Mouse (Mus musculus) MEL (cell line): ENCODE data around the gene Cd302. TPM values are rescaled to one million over a fixed set of nuclear protein-coding genes. Genes with fewer than 3 reads are reported as not detected.

Experiments used
- DNase-seq: peaks from one replicate; pipeline ENCODE4 v3.0.0; 2011; ENCODE audit warnings: low read depth, low spot score
- H3K27ac ChIP-seq: 2 replicates; pipeline ENCODE4 v1.5.1; 2012; ENCODE audit warnings: low read depth, mild to moderate bottlenecking, control low read depth, low read length, moderate library complexity; ENCODE audit not compliant: control insufficient read depth
- H3K27me3 ChIP-seq, 2 experiments: fragments of 150-350 bp in 1 of 2; sonication (generic) in 1 of 2; 2 replicates each; pipeline ENCODE4 v1.6.1; 2012; ENCODE audit warnings: low read length in 2 of 2, mild to moderate bottlenecking in 2 of 2, improper control_type of control experiment in 1 of 2, moderate library complexity in 1 of 2; ENCODE audit not compliant: insufficient read depth in 2 of 2, control insufficient read depth in 1 of 2
- H3K36me3 ChIP-seq, 2 experiments: 2 replicates each; pipeline ENCODE4 v1.6.1; 2012 to 2014; ENCODE audit warnings: low read length in 2 of 2, improper control_type of control experiment in 1 of 2, inconsistent platforms in 1 of 2, mild to moderate bottlenecking in 1 of 2; ENCODE audit not compliant: insufficient read depth in 2 of 2, control insufficient read depth in 1 of 2
- H3K4me1 ChIP-seq, 2 experiments: fragments of 150-350 bp in 1 of 2; sonication (generic) in 1 of 2; 2 replicates each; pipeline ENCODE4 v1.6.1; 2012; ENCODE audit warnings: low read length in 2 of 2, improper control_type of control experiment in 1 of 2, mild to moderate bottlenecking in 1 of 2; ENCODE audit not compliant: insufficient read depth in 2 of 2, control insufficient read depth in 1 of 2
- H3K4me3 ChIP-seq, 2 experiments: fragments of 150-350 bp in 1 of 2; sonication (generic) in 1 of 2; 2 replicates each; pipeline ENCODE4 v1.5.1; 2012; ENCODE audit warnings: low read depth in 2 of 2, low read length in 2 of 2, mild to moderate bottlenecking in 2 of 2, moderate library complexity in 2 of 2, control low read depth in 1 of 2, improper control_type of control experiment in 1 of 2; ENCODE audit not compliant: control insufficient read depth in 1 of 2, insufficient read depth in 1 of 2
- H3K79me2 ChIP-seq: 2 replicates; pipeline ENCODE4 v1.6.1; 2012; ENCODE audit warnings: mild to moderate bottlenecking, low read length, moderate library complexity; ENCODE audit not compliant: control insufficient read depth, poor library complexity, insufficient read depth
- H3K9ac ChIP-seq: 2 replicates; pipeline ENCODE4 v1.6.1; 2012; ENCODE audit warnings: low read depth, mild to moderate bottlenecking, control low read depth, low read length, moderate library complexity; ENCODE audit not compliant: control insufficient read depth, poor library complexity, severe bottlenecking
- H3K9me3 ChIP-seq: fragments of 150-350 bp; sonication (generic); replicated peaks from 2 replicates; pipeline ENCODE4 v1.6.1; 2012; ENCODE audit warnings: mild to moderate bottlenecking, low read length, improper control_type of control experiment, moderate library complexity; ENCODE audit not compliant: insufficient read depth
- BHLHE40 ChIP-seq: IDR thresholded peaks from 2 replicates; pipeline ENCODE4 v1.6.1; 2012; ENCODE audit warnings: low read depth, mild to moderate bottlenecking, inconsistent platforms, low read length, improper control_type of control experiment, borderline replicate concordance
- CHD2 ChIP-seq: IDR thresholded peaks from 2 replicates; pipeline ENCODE4 v1.6.1; 2011; ENCODE audit warnings: low read length, improper control_type of control experiment
- ELF1 ChIP-seq: IDR thresholded peaks from 2 replicates; pipeline ENCODE4 v1.6.1; 2014; ENCODE audit warnings: low read depth, mild to moderate bottlenecking, inconsistent platforms, low read length, improper control_type of control experiment, moderate library complexity
- EP300 ChIP-seq, 2 experiments: IDR thresholded peaks; 2 replicates each; pipeline ENCODE4 v1.6.1; 2011; ENCODE audit warnings: improper control_type of control experiment in 2 of 2, low read length in 2 of 2, low read depth in 1 of 2, mild to moderate bottlenecking in 1 of 2
- ETS1 ChIP-seq: IDR thresholded peaks from 2 replicates; pipeline ENCODE4 v1.6.1; 2012; ENCODE audit warnings: low read depth, mild to moderate bottlenecking, inconsistent platforms, low read length, improper control_type of control experiment, moderate library complexity
- GATA1 ChIP-seq: IDR thresholded peaks from 2 replicates; pipeline ENCODE4 v1.6.1; 2011; ENCODE audit warnings: low read depth, low read length, improper control_type of control experiment
- HCFC1 ChIP-seq: IDR thresholded peaks from 2 replicates; pipeline ENCODE4 v1.6.1; 2012; ENCODE audit warnings: low read depth, mild to moderate bottlenecking, inconsistent platforms, low read length, improper control_type of control experiment, moderate library complexity
- MXI1 ChIP-seq: IDR thresholded peaks from 2 replicates; pipeline ENCODE4 v1.6.1; 2011; ENCODE audit warnings: mild to moderate bottlenecking, low read depth, low read length, improper control_type of control experiment
- MYC ChIP-seq: IDR thresholded peaks from 2 replicates; pipeline ENCODE4 v1.6.1; 2011; ENCODE audit warnings: low read depth, mild to moderate bottlenecking, low read length, improper control_type of control experiment, moderate library complexity
- NELFE ChIP-seq: IDR thresholded peaks from 2 replicates; pipeline ENCODE4 v1.6.1; 2011; ENCODE audit warnings: low read depth, low read length, improper control_type of control experiment
- POLR2A ChIP-seq, 2 experiments: IDR thresholded peaks; 2 replicates each; pipeline ENCODE4 v1.6.1; 2011 to 2012; ENCODE audit warnings: low read length in 2 of 2, mild to moderate bottlenecking in 2 of 2, control low read depth in 1 of 2, improper control_type of control experiment in 1 of 2, low read depth in 1 of 2, moderate library complexity in 1 of 2; ENCODE audit not compliant: control insufficient read depth in 1 of 2, insufficient read depth in 1 of 2, poor library complexity in 1 of 2
- RCOR1 ChIP-seq: IDR thresholded peaks from 2 replicates; pipeline ENCODE4 v1.6.1; 2012; ENCODE audit warnings: low read depth, mild to moderate bottlenecking, inconsistent platforms, low read length, improper control_type of control experiment
- SIN3A ChIP-seq: IDR thresholded peaks from 2 replicates; pipeline ENCODE4 v1.6.1; 2012; ENCODE audit warnings: low read length, improper control_type of control experiment, inconsistent platforms
- TBP ChIP-seq: IDR thresholded peaks from 2 replicates; pipeline ENCODE4 v1.8.0; 2011; ENCODE audit warnings: low read depth, low read length, improper control_type of control experiment
- USF2 ChIP-seq, 2 experiments: IDR thresholded peaks; 2 replicates each; pipeline ENCODE4 v1.6.1; 2011 to 2012; ENCODE audit warnings: improper control_type of control experiment in 2 of 2, low read length in 2 of 2, borderline replicate concordance in 1 of 2, inconsistent platforms in 1 of 2, low read depth in 1 of 2, mild to moderate bottlenecking in 1 of 2; ENCODE audit not compliant: insufficient read depth in 1 of 2
- ZMIZ1 ChIP-seq: IDR thresholded peaks from 2 replicates; pipeline ENCODE4 v1.6.1; 2012; ENCODE audit warnings: low read depth, mild to moderate bottlenecking, inconsistent platforms, low read length, improper control_type of control experiment, moderate library complexity
- ZNF384 ChIP-seq: IDR thresholded peaks from 2 replicates; pipeline ENCODE4 v1.6.1; 2012; ENCODE audit warnings: low read depth, mild to moderate bottlenecking, inconsistent platforms, low read length, improper control_type of control experiment
- polyA plus RNA-seq, 2 experiments: library from polyadenylated mRNA; stranded (reverse) in 1 of 2; unstranded in 1 of 2; fragments of >175 nt in 1 of 2; fragments of >200 nt in 1 of 2; gene quantifications; 2 replicates each; pipeline versions ENCODE4 v1.2.1 to v1.2.4; 2012; ENCODE audit warnings: low replicate concordance in 2 of 2, low read depth in 1 of 2; ENCODE audit not compliant: insufficient read length in 2 of 2, insufficient read depth in 1 of 2, missing spikeins in 1 of 2
- total RNA-seq: library from RNA; depleted of rRNA; stranded (reverse); fragments of 300-350 nt; gene quantifications from 2 replicates; pipeline ENCODE4 v1.2.3, GENCODE M21; 2012; rRNA removed

The Cd302 gene
- total and polyA plus RNA-seq, 3 experiments: 0.92 to 1.7 TPM; not detected in 1

- Histone ChIP-seq H3K4me1 (peaks cover 12 to 33% of the 10 kb centered on the region in 2 experiments), H3K9ac (peak overlapping the region; percentile 41), H3K36me3 (peaks cover 0 to 34% of the 10 kb centered on the region in 2 experiments; a peak in 2 of 4 replicates), H3K27me3 (no peaks in the 10 kb centered on the region), H3K4me3 (peak overlapping the region; percentile 3 to 21; a peak in 1 of 4 replicates), H3K27ac (peak overlapping the region; percentile 67), H3K9me3 (no peaks in the 10 kb centered on the region), H3K79me2 (peaks cover 7% of the 10 kb centered on the region)
- no peak for DNase-seq
- TF ChIP-seq CHD2 (no peak), ELF1 (no peak), SIN3A (no peak), HCFC1 (no peak), NELFE (no peak)
These were observed 80.6 kb downstream of the Cd302 start for GRCm38 (mm10) chr2:60203733-60204132.

- H3K27me3 ChIP-seq: no peaks in the 10 kb centered on the region
- H3K36me3 ChIP-seq: peaks cover 0 to 30% of the 10 kb centered on the region in 2 experiments; a peak in 2 of 4 replicates
- no peaks in the 10 kb centered on the region for H3K9me3 ChIP-seq
- peaks cover 12 to 29% of the 10 kb centered on the region in 2 experiments for H3K4me1 ChIP-seq
- TF ChIP-seq MXI1 (peak; percentile 47), SIN3A (peak; percentile 35; the same call in 1 of the 2 replicates), POLR2A (IDR thresholded peaks at IDR 0.05; ENCODE audit: control insufficient read depth in 1 of 2, insufficient read depth in 1 of 2, low read depth in 1 of 2, low read length in 2 of 2, poor library complexity in 1 of 2) (0 out of 4 replicates have a peak, but pooled peaks of 1 of the 2 experiments have one; percentile 36), USF2 (IDR thresholded peaks at IDR 0.05; ENCODE audit: borderline replicate concordance in 1 of 2, insufficient read depth in 1 of 2, low read depth in 1 of 2, low read length in 2 of 2) (no peak), BHLHE40 (peak; percentile 61), GATA1 (peak; percentile 89), ETS1 (peak; percentile 48; the same call in 1 of the 2 replicates), ZNF384 (peak; percentile 94), MYC (peak; percentile 69), RCOR1 (peak; percentile 55; the same call in 1 of the 2 replicates), ZMIZ1 (no peak), TBP (no peak), EP300 (IDR thresholded peaks at IDR 0.05; ENCODE audit: low read depth in 1 of 2, low read length in 2 of 2) (peak; percentile 65 to 76)
- H3K9ac ChIP-seq: peak overlapping the region; percentile 36; the same call in 1 of the 2 replicates
- peak overlapping the region in 1 of 2 experiments; percentile 1; a peak in 1 of 4 replicates for H3K4me3 ChIP-seq
- peaks cover 4% of the 10 kb centered on the region for H3K79me2 ChIP-seq
- H3K27ac ChIP-seq: peak overlapping the region; percentile 66
- peak; percentile 62 for DNase-seq
These were observed 81.3 kb downstream of the Cd302 start for GRCm38 (mm10) chr2:60202900-60203530.

Other genes starting within 250 kb of the Cd302 start
- gene Baz2b, start 74.6 kb downstream of the Cd302 start, total RNA-seq: 5.5 and 5.7 TPM in 2 replicates
- 10 to 100 TPM in 1 of 2 experiments, not detected in 1; 11.4 TPM for gene Baz2b, start 74.6 kb downstream of the Cd302 start, polyA plus RNA-seq
- 36.4 and 42.6 TPM in 2 replicates for gene March7, start 74.6 kb downstream of the Cd302 start, total RNA-seq
- gene March7, start 74.6 kb downstream of the Cd302 start, polyA plus RNA-seq: 10 to 100 TPM in 1 of 2 experiments, not detected in 1; 32.3 TPM
- 1.1 and 1.4 TPM in 2 replicates for gene Ly75, start 98.8 kb upstream of the Cd302 start, total RNA-seq
- 1 to 10 TPM in 1 of 2 experiments, not detected in 1; 2.2 TPM for gene Ly75, start 98.8 kb upstream of the Cd302 start, polyA plus RNA-seq